Mouse (Mus musculus): ENCODE measurements around the gene Ncoa5.

Ncoa5 gene

GRCm38 (mm10) chr2:164953224-164953623 is 81.4 kb downstream of the Ncoa5 start:
- DNase-seq, result peak; percentile 91

GRCm38 (mm10) chr2:164952448-164952847 is 82.2 kb downstream of the Ncoa5 start:
- no peak for DNase-seq

GRCm38 (mm10) chr2:164951745-164952144 is 82.9 kb downstream of the Ncoa5 start:
- no peak for DNase-seq

DNA sequence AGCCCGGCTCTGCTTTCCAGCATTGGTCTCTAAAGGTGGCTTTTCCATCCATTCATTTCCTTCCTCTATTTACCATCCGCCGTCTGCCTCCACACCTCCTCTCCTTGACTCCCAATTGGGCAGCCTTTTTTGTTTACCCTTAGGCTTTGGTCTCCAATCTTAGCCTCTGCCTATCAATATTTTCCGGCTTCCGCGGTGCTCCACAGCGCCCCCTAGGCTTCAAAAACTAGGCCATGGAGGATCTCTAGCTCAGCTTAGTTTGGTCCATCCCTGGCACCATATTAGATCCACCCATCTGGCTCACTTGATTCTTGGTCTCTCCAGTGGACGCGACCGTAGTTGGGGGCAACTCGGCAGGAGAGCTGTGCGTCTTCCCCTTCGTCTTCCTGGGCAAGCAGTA is 84.2 kb downstream of the Ncoa5 start:
- DNase-seq, result no peak
